Mouse (Mus musculus) embryonic facial prominence, embryonic 14.5 days (tissue): ENCODE measurements at regions not wholly inside any gene's neighbourhood (a gene's known extent, or its start where the extent isn't known, plus 50 kb on each side); places are given as distances from the start of the nearest gene placed in this dataset.

Experiments
- ATAC-seq: fragments of 200-750 bp; cut with Nextera tagmentation; 2 replicates; pipeline ENCODE4 v1.8.0; 2017; ENCODE audit warnings: low read depth, moderate number of reproducible peaks, moderate TSS enrichment
- DNase-seq: peaks from one replicate; pipeline ENCODE4 v3.0.0-alpha.2; 2015; ENCODE audit warnings: low spot score
- H3K27ac ChIP-seq: fragments of 300-500 bp; sonication (generic); replicated peaks from 2 replicates; pipeline ENCODE4 v1.5.1; 2014; ENCODE audit warnings: low read depth, mild to moderate bottlenecking, low read length, moderate library complexity
- H3K27me3 ChIP-seq: fragments of 300-500 bp; sonication (generic); replicated peaks from 2 replicates; pipeline ENCODE4 v1.6.1; 2014; ENCODE audit warnings: low read length; ENCODE audit not compliant: control insufficient read depth, insufficient read depth
- H3K36me3 ChIP-seq: fragments of 300-500 bp; sonication (generic); 2 replicates; pipeline ENCODE4 v1.6.1; 2014; ENCODE audit warnings: low read length, mixed read lengths; ENCODE audit not compliant: control insufficient read depth, insufficient read depth
- H3K4me1 ChIP-seq: fragments of 300-500 bp; sonication (generic); 2 replicates; pipeline ENCODE4 v1.6.1; 2014; ENCODE audit warnings: antibody characterized with exemption, low read length; ENCODE audit not compliant: control insufficient read depth, insufficient read depth
- H3K4me2 ChIP-seq: fragments of 300-500 bp; sonication (generic); 2 replicates; pipeline ENCODE4 v1.6.1; 2014; ENCODE audit warnings: low read depth, mild to moderate bottlenecking, low read length, moderate library complexity, mixed read lengths
- H3K4me3 ChIP-seq: fragments of 300-500 bp; sonication (generic); 2 replicates; pipeline ENCODE4 v1.5.1; 2014; ENCODE audit warnings: low read depth, mild to moderate bottlenecking, low read length
- H3K9ac ChIP-seq: fragments of 300-500 bp; sonication (generic); 2 replicates; pipeline ENCODE4 v1.6.1; 2014; ENCODE audit warnings: low read depth, mild to moderate bottlenecking, low read length, moderate library complexity, mixed read lengths
- H3K9me3 ChIP-seq: fragments of 300-500 bp; sonication (generic); 2 replicates; pipeline ENCODE4 v1.6.1; 2016; ENCODE audit warnings: low read length; ENCODE audit not compliant: control insufficient read depth
- WGBS: fragments of 180-500 bp; shearing (Covaris S2); extraction: QIAGEN DNeasy Blood & Tissue Kit; methylation state at CpG from one replicate; pipeline ENCODE4 v1.1.7; 2014; 5-methylcytosine and 5-hydroxymethylcytosine counted together

DNA sequence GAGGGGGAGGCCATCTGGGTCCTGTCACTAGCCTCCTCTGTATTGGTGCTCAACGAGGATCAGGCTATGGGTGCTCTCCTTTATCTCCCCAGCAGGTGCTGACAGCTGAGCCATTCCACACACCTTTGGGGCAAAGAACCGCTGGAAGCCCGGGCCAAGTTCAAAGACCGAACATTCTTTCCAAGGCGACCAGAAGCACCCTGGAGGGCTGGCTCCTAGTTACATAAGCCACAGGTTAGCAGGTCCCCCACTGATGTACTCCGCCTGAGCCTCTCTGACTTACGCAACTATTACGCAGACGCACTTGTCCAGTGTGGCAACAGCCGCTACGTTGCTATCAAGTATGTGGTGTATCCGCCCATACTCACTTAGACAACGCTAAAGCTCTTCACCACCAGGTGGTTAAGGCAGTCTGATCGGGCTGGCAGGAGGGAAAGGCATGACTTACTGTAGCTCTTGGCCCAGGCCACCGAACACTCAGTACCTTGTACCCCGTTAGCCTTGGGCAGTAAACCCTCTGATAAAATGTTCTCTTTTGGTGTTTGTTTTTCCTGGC, 69.2 kb downstream of the Gm33543 start:
- Histone ChIP-seq H3K4me2 (no peak overlapping the region), H3K27ac (no peak overlapping the region), H3K36me3 (no peaks in the 10 kb centered on the region), H3K27me3 (no peaks in the 10 kb centered on the region), H3K9ac (no peak overlapping the region), H3K9me3 (no peaks in the 10 kb centered on the region), H3K4me1 (no peaks in the 10 kb centered on the region), H3K4me3 (no peak overlapping the region)
- 80% methylated on average over 16 of the region's 16 CpGs for WGBS
- DNase-seq (peak; percentile 21), ATAC-seq (peak; percentile 26; the same call in 1 of the 2 replicates)

- DNase-seq (no peak), ATAC-seq (no peak)
- H3K4me1 ChIP-seq = no peaks in the 10 kb centered on the region
- no peaks in the 10 kb centered on the region for H3K36me3 ChIP-seq
- H3K27me3 ChIP-seq = no peaks in the 10 kb centered on the region
- WGBS = 87% methylated on average over 9 of the region's 9 CpGs
- no peak overlapping the region for H3K4me2 ChIP-seq
- H3K4me3 ChIP-seq = no peak overlapping the region
- H3K27ac ChIP-seq = no peak overlapping the region
- no peaks in the 10 kb centered on the region for H3K9me3 ChIP-seq
- no peak overlapping the region for H3K9ac ChIP-seq
Measured at GRCm38 (mm10) chr10:95772811-95773424, 69.8 kb downstream of the Gm33543 start.

- no peak for ATAC-seq
- 76% methylated on average over 8 of the region's 8 CpGs for WGBS
- Histone ChIP-seq H3K9me3 (no peaks in the 10 kb centered on the region), H3K4me3 (no peak overlapping the region), H3K4me1 (no peaks in the 10 kb centered on the region), H3K4me2 (no peak overlapping the region), H3K9ac (no peak overlapping the region), H3K27ac (no peak overlapping the region), H3K27me3 (no peaks in the 10 kb centered on the region), H3K36me3 (no peaks in the 10 kb centered on the region)
- no peak for DNase-seq
Measured at GRCm38 (mm10) chr10:95768974-95769373, 73.8 kb downstream of the Gm33543 start.

GRCm38 (mm10) chr10:95767526-95768161, 75.1 kb downstream of the Gm33543 start:
- Histone ChIP-seq H3K27ac (no peak overlapping the region), H3K36me3 (no peaks in the 10 kb centered on the region), H3K4me2 (no peak overlapping the region), H3K4me1 (no peaks in the 10 kb centered on the region), H3K4me3 (no peak overlapping the region), H3K9ac (no peak overlapping the region), H3K27me3 (no peaks in the 10 kb centered on the region), H3K9me3 (no peaks in the 10 kb centered on the region)
- no peak for DNase-seq
- no peak for ATAC-seq
- WGBS = 47% methylated on average over 5 of the region's 7 CpGs

- 61% methylated on average over 4 of the region's 4 CpGs for WGBS
- H3K9me3 ChIP-seq = no peaks in the 10 kb centered on the region
- no peak overlapping the region for H3K27ac ChIP-seq
- no peak for ATAC-seq
- DNase-seq = no peak
- no peaks in the 10 kb centered on the region for H3K4me1 ChIP-seq
- H3K4me3 ChIP-seq = no peak overlapping the region
- no peak overlapping the region for H3K9ac ChIP-seq
- no peak overlapping the region for H3K4me2 ChIP-seq
- no peaks in the 10 kb centered on the region for H3K27me3 ChIP-seq
- H3K36me3 ChIP-seq = no peaks in the 10 kb centered on the region
Measured at GRCm38 (mm10) chr10:95764129-95764528, 78.6 kb downstream of the Gm33543 start.

- Histone ChIP-seq H3K36me3 (no peaks in the 10 kb centered on the region), H3K27me3 (no peaks in the 10 kb centered on the region), H3K4me3 (no peak overlapping the region), H3K4me1 (no peaks in the 10 kb centered on the region), H3K9me3 (no peaks in the 10 kb centered on the region), H3K9ac (no peak overlapping the region), H3K27ac (no peak overlapping the region), H3K4me2 (no peak overlapping the region)
- 59% methylated on average over 8 of the region's 8 CpGs for WGBS
- ATAC-seq (no peak), DNase-seq (no peak)
Measured at GRCm38 (mm10) chr10:95762632-95763031, 80.1 kb downstream of the Gm33543 start.

DNA sequence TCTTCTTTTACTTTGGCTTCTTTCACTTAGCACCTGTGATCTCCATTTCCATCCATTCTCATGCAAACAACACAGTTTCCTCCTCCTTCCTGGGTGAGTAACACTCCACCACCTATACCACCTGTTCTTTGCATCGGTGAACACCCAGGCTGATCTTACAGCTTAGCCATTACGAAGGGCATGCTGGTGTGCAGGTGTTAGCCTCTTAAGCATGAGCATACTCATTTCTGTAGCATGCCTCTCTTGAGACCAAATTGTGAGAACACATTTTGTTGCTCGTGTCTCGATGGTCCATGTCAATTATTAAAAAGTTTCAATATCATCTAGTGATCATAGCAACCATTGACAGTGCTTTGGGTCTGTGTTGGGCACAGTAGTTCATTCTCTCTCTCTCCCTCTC, 80.8 kb downstream of the Gm33543 start:
- 93% methylated on average over 4 of the region's 4 CpGs for WGBS
- H3K36me3 ChIP-seq = no peaks in the 10 kb centered on the region
- H3K27ac ChIP-seq = no peak overlapping the region
- H3K9me3 ChIP-seq = no peaks in the 10 kb centered on the region
- DNase-seq = no peak
- H3K9ac ChIP-seq = no peak overlapping the region
- no peaks in the 10 kb centered on the region for H3K27me3 ChIP-seq
- H3K4me3 ChIP-seq = no peak overlapping the region
- H3K4me2 ChIP-seq = no peak overlapping the region
- ATAC-seq = no peak
- H3K4me1 ChIP-seq = no peaks in the 10 kb centered on the region

- Histone ChIP-seq H3K9me3 (no peaks in the 10 kb centered on the region), H3K9ac (no peak overlapping the region), H3K36me3 (no peaks in the 10 kb centered on the region), H3K4me2 (no peak overlapping the region), H3K27ac (no peak overlapping the region), H3K4me3 (no peak overlapping the region), H3K27me3 (no peaks in the 10 kb centered on the region), H3K4me1 (no peaks in the 10 kb centered on the region)
- ATAC-seq = no peak
- no peak for DNase-seq
- WGBS = 85% methylated on average over 9 of the region's 9 CpGs
Measured at GRCm38 (mm10) chr10:95760121-95760870, 82.4 kb downstream of the Gm33543 start.
